Mouse (Mus musculus) spleen, adult 2 months (tissue): ENCODE data around the gene Faap100. TPM values are rescaled to one million over a fixed set of nuclear protein-coding genes. Genes with fewer than 3 reads are reported as not detected.
"Not testable (repeated sequence)": the region's sequence is repeated elsewhere in the genome, so short reads cannot be mapped to it uniquely, and the experiment has no call there.

ENCODE experiments used
- DNase-seq, 2 experiments: peaks; one replicate each; pipeline versions ENCODE4 v3.0.0 to v3.0.0-alpha.2; 2012 to 2021; ENCODE audit warnings: low spot score in 2 of 2, low read depth in 1 of 2
- H3K27ac ChIP-seq: fragments of 200-500 bp; 2 replicates; pipeline ENCODE4 v1.5.1; 2012; ENCODE audit warnings: low read length, inconsistent platforms; ENCODE audit not compliant: insufficient read depth
- H3K27me3 ChIP-seq: fragments of 200-500 bp; 2 replicates; pipeline ENCODE4 v1.6.1; 2012; ENCODE audit warnings: mild to moderate bottlenecking, moderate library complexity, low read length, inconsistent platforms; ENCODE audit not compliant: control insufficient read depth, insufficient read depth
- H3K36me3 ChIP-seq: fragments of 200-500 bp; 2 replicates; pipeline ENCODE4 v1.6.1; 2012; ENCODE audit warnings: mild to moderate bottlenecking, low read length, inconsistent platforms; ENCODE audit not compliant: control insufficient read depth, insufficient read depth
- H3K4me1 ChIP-seq: fragments of 200-500 bp; 2 replicates; pipeline ENCODE4 v1.6.1; 2011; ENCODE audit warnings: inconsistent platforms; ENCODE audit not compliant: control insufficient read depth, insufficient read depth, insufficient read length
- H3K4me3 ChIP-seq: fragments of 200-500 bp; 2 replicates; pipeline ENCODE4 v1.5.1; 2011; ENCODE audit warnings: mild to moderate bottlenecking, inconsistent platforms; ENCODE audit not compliant: insufficient read depth, insufficient read length; ENCODE audit errors: extremely low read depth
- CTCF ChIP-seq: fragments of 200-500 bp; IDR thresholded peaks from 2 replicates; pipeline ENCODE4 v1.5.1; 2011; ENCODE audit warnings: mild to moderate bottlenecking, inconsistent platforms; ENCODE audit not compliant: insufficient read depth, insufficient read length, insufficient replicate concordance; ENCODE audit errors: extremely low read depth
- POLR2A ChIP-seq: fragments of 200-500 bp; IDR thresholded peaks from 2 replicates; pipeline ENCODE4 v1.6.1; 2011; ENCODE audit warnings: low read depth, low read length, inconsistent platforms
- WGBS: fragments of 180-500 bp; shearing (Covaris S2); methylation state at CpG from one replicate; pipeline ENCODE4 v1.1.7; 2018; 5-methylcytosine and 5-hydroxymethylcytosine counted together
- polyA plus RNA-seq: library from polyadenylated mRNA; depleted of rRNA; stranded (reverse); fragments of >200 nt; gene quantifications from 2 replicates; pipeline ENCODE4 v1.2.3, GENCODE M21; 2012; rRNA removed

Gene Faap100
- polyA plus RNA-seq: 36.5 and 53.8 TPM in 2 replicates

DNA sequence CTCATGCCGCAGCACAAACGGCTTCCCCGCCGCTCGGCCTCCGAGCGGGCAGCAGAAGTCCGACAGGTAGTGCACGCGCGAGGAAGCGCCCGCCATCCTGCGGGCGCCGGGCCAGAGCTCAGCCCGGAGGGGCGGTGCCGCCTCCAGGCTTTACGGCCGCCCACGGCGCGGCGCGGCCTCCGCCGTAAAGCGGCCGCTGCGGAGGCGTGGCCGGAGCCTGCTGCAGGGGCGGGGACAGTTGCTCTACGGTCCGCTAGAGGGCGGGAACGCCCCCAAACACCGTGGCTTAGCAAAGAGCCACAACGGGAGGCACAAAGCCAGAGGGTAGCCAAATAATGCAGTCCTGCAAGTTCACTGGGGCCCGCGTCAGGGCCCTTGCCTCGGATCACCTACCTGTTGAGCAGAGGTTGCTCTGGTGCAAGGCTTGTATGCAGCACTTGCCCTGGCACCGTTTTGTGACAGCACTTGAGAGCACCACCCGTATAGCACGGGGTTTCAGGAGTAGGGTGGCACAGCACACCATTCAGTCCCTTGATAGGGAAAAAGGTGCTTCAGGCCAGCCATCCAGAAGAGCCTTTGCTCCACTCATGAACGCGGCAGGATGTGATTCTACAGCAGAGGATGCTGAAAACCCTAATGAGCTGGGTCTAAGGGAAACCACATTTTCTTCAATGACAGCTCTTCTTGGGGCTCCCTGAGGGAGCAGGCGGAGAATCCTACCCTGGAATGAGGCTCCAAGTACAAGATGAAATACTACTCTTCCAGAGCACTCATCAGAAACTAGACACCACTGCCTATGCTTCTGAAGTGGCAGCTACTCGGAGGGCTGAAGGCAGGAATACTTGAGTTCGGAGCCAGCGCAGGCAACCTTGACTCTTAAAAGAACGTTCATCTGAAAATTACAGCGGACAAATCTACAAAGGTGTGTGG lies at the start of gene Faap100:
TSS of gene Faap100 (minus strand) at position 154 of the 930 bp plus-strand sequence.
- no peaks in the 10 kb centered on the region for H3K27me3 ChIP-seq
- peaks cover 9% of the 10 kb centered on the region for H3K4me1 ChIP-seq
- WGBS: 10% methylated on average over 54 of the region's 54 CpGs
- TF ChIP-seq POLR2A (peak; percentile 69), CTCF (peak; percentile 65; the same call in 1 of the 2 replicates)
- H3K36me3 ChIP-seq: peaks cover 24% of the 10 kb centered on the region
- peak within 1 kb of the TSS; percentile 86 for H3K4me3 ChIP-seq
- DNase-seq: peak; percentile 84 to 87
- 0 out of 2 replicates have a peak within 1 kb of the TSS, but pooled peaks have one; percentile 21 for H3K27ac ChIP-seq

- WGBS: 84% methylated on average over 3 of the region's 3 CpGs
- Histone ChIP-seq H3K4me3 (no peak overlapping the region), H3K27ac (no peak overlapping the region), H3K4me1 (no peaks in the 10 kb centered on the region), H3K27me3 (no peaks in the 10 kb centered on the region), H3K36me3 (peaks cover 31% of the 10 kb centered on the region)
- TF ChIP-seq POLR2A (no peak), CTCF (no peak)
- DNase-seq: no peak
Observed at GRCm38 (mm10) chr11:120426727-120427126, 48.2 kb upstream of the Faap100 start.

DNA sequence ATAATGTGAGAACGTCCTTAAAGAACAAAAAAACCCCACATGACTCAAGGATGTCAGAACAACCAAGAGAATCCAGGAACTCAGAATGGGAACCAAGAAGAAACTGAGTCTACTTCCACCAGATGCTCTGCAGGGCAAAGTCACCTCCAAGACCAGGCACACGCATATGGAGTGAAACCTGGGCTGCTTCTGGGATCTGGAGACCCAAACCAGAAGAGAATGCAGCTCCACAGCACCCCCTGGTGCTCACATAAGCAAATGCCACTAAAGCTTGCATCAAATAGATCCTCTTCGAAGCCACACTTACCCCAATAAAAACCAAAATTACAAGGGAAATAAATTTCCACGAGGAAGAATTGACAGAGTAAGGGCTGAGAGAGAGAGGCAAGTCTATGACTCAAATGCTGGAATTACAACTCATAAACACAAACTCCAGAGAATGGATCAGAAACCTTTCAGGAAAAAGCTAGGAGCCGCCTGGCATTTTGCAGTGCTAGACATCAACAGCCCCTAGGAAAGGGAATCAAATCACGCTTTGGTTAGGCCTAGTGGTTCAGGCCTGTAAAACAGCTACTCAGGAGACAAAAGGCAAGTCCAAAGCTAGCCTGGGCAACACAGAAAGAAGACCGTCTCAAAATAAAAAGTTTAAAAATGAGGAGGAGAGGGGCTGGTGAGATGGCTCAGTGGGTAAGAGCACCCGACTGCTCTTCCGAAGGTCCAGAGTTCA lies 45.2 kb upstream of the Faap100 start:
- H3K36me3 ChIP-seq: peaks cover 37% of the 10 kb centered on the region
- 71% methylated on average over 9 of the region's 9 CpGs for WGBS

GRCm38 (mm10) chr11:120422651-120423568 lies 44.3 kb upstream of the Faap100 start:
- no peak for TF ChIP-seq POLR2A
- TF ChIP-seq CTCF: no peak
- 66% methylated on average over 13 of the region's 13 CpGs for WGBS
- H3K27me3 ChIP-seq: no peaks in the 10 kb centered on the region
- DNase-seq: no peak
- H3K27ac ChIP-seq: no peak overlapping the region
- no peaks in the 10 kb centered on the region for H3K4me1 ChIP-seq
- peaks cover 34% of the 10 kb centered on the region for H3K36me3 ChIP-seq
- no peak overlapping the region for H3K4me3 ChIP-seq

More for the DNA sequence above, 45.2 kb upstream of the Faap100 start:
- Histone ChIP-seq H3K27me3 (no peaks in the 10 kb centered on the region), H3K4me3 (no peak overlapping the region), H3K4me1 (no peaks in the 10 kb centered on the region), H3K27ac (no peak overlapping the region)
- peak; percentile 14 to 45 for DNase-seq
- TF ChIP-seq POLR2A (no peak), CTCF (peak; percentile 57; the same call in 1 of the 2 replicates)

GRCm38 (mm10) chr11:120418592-120418991 lies 40.0 kb upstream of the Faap100 start:
- no peak overlapping the region for H3K27ac ChIP-seq
- H3K36me3 ChIP-seq: peaks cover 24% of the 10 kb centered on the region
- TF ChIP-seq POLR2A (no peak), CTCF (no peak)
- no peak overlapping the region for H3K4me3 ChIP-seq
- 95% methylated on average over 1 of the region's 1 CpGs for WGBS
- no peak for DNase-seq
- no peaks in the 10 kb centered on the region for H3K4me1 ChIP-seq
- H3K27me3 ChIP-seq: no peaks in the 10 kb centered on the region

DNA sequence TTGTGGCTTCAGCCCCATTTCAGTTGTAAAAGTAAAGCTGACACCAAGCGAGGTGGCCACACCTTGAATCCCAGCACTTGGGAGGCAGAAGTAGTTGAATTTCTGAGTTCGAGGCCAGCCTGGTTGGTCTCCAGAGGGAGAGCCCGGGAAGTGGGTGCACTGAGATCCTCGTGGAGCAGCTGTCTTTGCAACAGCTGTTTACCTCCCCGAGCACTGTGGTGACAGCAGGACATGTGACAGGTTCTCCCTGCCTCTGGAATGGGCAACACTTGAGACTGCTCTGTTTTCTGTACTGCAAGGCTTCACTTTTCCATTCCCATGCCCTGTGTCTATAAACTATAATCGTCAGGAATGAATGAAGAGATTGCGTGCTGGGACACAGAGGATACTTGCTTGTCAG lies 39.3 kb upstream of the Faap100 start:
- H3K4me3 ChIP-seq: no peak overlapping the region
- TF ChIP-seq POLR2A: no peak
- no peak for TF ChIP-seq CTCF
- no peak overlapping the region for H3K27ac ChIP-seq
- 95% methylated on average over 7 of the region's 7 CpGs for WGBS
- H3K36me3 ChIP-seq: peaks cover 30% of the 10 kb centered on the region
- H3K27me3 ChIP-seq: no peaks in the 10 kb centered on the region
- DNase-seq: no peak
- no peaks in the 10 kb centered on the region for H3K4me1 ChIP-seq

- H3K4me1 ChIP-seq, DNase-seq, H3K27me3 ChIP-seq, H3K4me3 ChIP-seq, H3K27ac ChIP-seq: not testable (repeated sequence)
- H3K36me3 ChIP-seq: peaks cover 49% of the 10 kb centered on the region
- WGBS: 98% methylated on average over 8 of the region's 10 CpGs
Observed at GRCm38 (mm10) chr11:120413621-120414020, 35.1 kb upstream of the Faap100 start.
